Mouse (Mus musculus) testis, adult 2 months (tissue): ENCODE results near the gene Cyp2c23.

ENCODE experiments used
- CTCF ChIP-seq: fragments of 200-500 bp; IDR thresholded peaks from 2 replicates; pipeline ENCODE4 v1.5.1; 2012; ENCODE audit warnings: low read depth, mild to moderate bottlenecking, inconsistent platforms, low read length, moderate library complexity; ENCODE audit not compliant: control insufficient read depth, insufficient read depth, insufficient replicate concordance
- POLR2A ChIP-seq: fragments of 200-500 bp; IDR thresholded peaks from 2 replicates; pipeline ENCODE4 v1.6.1; 2012; ENCODE audit warnings: low read depth, mild to moderate bottlenecking, inconsistent platforms, low read length, moderate library complexity; ENCODE audit not compliant: control insufficient read depth

DNA sequence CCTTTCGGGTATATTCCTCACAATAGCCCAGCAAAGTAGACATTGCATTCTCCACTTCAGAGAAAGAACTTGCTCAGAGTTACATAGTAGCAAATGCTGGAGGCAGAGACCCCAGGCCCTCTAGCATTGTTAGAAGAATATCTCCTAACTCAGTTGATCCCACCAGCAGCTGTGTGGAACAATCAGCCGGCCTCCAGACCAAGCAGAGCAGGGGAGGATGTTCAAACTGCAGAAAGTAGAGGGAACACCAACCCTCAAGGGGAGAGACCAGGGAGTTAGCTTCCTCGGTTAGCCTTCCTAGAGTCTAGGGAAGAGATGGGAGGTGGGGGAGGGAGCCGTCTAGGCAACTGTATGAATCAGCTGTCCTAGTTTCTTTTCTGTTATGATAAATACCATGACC lies 36.5 kb downstream of the Cyp2c23 start:
- TF ChIP-seq CTCF: no peak
- no peak for TF ChIP-seq POLR2A
